Mouse (Mus musculus): ENCODE measurements at regions not wholly inside any gene's neighbourhood (a gene's known extent, or its start where the extent isn't known, plus 50 kb on each side); places are given as distances from the start of the nearest gene placed in this dataset.

DNA sequence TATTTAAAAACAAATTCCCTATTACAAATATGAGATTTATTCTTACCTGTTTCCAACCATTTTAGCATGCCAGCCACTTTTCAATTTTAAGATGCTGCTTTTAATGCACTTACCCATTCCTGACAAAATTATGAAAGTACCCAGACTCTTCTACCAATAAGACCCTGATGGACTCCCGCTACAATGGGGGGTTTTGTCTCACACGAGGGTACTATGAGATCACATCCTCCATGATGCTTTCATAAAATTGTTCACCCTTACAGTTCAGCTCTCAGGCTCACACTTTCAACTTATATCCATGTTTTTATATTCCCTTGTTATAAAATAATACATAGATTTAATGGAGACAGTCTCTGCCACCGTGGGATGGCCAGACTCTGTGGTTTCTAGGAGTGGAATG lies 68.1 kb upstream of the Adamts18 start:
- H3K4me1 ChIP-seq, result no peaks in the 10 kb centered on the region
- H3K27ac ChIP-seq, result no peak overlapping the region
- WGBS, result 77% methylated on average over 3 of the region's 3 CpGs
- no peak for ATAC-seq (ENCODE audit: borderline replicate concordance, extremely low read depth, low FRiP score, low TSS enrichment)
- H3K9me3 ChIP-seq, result no peaks in the 10 kb centered on the region
- H3K4me2 ChIP-seq, result no peak overlapping the region
- H3K4me3 ChIP-seq, result no peak overlapping the region
- H3K27me3 ChIP-seq, result no peaks in the 10 kb centered on the region
- H3K9ac ChIP-seq, result no peak overlapping the region
- H3K36me3 ChIP-seq, result no peaks in the 10 kb centered on the region

DNA sequence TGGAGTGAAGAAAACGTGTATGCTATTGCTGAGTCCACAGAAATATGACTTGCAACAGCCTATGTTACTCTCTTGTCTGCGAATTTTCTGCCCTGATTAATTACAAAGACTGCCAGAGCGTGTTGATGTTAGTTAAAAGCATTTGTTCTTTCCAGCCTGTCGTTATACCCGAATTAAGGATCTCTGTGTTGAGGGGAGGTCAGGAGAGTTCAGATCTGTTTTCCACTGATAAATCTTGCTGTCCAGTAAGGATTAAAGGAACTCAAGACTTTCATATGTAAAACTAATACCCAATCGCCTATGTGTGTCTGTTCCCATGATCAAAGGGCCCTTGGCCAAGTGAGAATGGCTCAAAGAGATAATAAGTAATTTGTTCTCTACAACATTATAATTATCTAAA lies 68.7 kb upstream of the Adamts18 start:
- no peaks in the 10 kb centered on the region for H3K4me1 ChIP-seq
- no peaks in the 10 kb centered on the region for H3K9me3 ChIP-seq
- no peak overlapping the region for H3K9ac ChIP-seq
- no peaks in the 10 kb centered on the region for H3K36me3 ChIP-seq
- H3K27ac ChIP-seq, result no peak overlapping the region
- no peak for ATAC-seq (ENCODE audit: borderline replicate concordance, extremely low read depth, low FRiP score, low TSS enrichment)
- H3K27me3 ChIP-seq, result no peaks in the 10 kb centered on the region
- WGBS, result 30% methylated on average over 6 of the region's 6 CpGs
- H3K4me2 ChIP-seq, result no peak overlapping the region
- H3K4me3 ChIP-seq, result no peak overlapping the region

DNA sequence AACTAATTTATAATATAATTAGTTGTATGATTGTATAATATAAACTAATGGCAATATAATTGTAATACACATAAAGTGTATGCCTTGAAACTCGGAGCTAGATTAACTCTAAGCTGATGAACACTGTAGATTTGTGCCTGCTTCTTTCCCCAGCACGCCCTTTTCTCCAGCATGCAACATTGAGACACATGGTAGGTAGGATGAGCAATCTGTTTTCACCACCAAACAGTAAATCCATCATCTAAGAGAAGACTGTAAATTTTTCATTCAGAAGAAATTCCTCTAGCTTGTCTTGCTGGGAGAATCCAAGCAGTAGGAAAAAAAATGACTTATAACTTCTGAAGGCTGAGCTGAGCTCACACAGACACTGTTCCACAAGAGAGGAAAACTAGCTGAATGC lies 71.8 kb upstream of the Adamts18 start:
- 55% methylated on average over 2 of the region's 2 CpGs for WGBS
- no peaks in the 10 kb centered on the region for H3K36me3 ChIP-seq
- no peaks in the 10 kb centered on the region for H3K27me3 ChIP-seq
- no peak overlapping the region for H3K4me2 ChIP-seq
- ATAC-seq (ENCODE audit: borderline replicate concordance, extremely low read depth, low FRiP score, low TSS enrichment), result no peak
- no peak overlapping the region for H3K4me3 ChIP-seq
- H3K9me3 ChIP-seq, result no peaks in the 10 kb centered on the region
- no peaks in the 10 kb centered on the region for H3K4me1 ChIP-seq
- H3K9ac ChIP-seq, result no peak overlapping the region
- H3K27ac ChIP-seq, result no peak overlapping the region

DNA sequence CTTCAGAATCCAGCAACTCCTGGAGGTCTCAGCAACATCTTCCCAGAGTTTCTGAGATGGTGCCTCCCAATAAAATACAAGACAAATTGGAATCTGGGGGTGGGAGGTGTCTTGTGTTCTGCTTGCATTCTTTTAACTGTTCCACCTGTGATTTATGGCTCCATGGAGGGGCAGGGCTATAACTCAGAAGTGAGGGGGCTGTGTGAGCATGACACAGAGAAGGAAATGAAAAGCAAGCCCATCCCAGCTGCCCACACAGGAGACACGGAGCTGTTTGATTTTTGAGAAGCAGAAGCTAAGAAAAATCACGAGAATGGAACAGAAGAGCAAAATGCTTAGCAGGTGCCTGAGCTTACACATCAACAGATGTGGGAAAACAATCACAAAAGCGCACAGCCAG lies 74.8 kb upstream of the Adamts18 start:
- no peak overlapping the region for H3K27ac ChIP-seq
- no peaks in the 10 kb centered on the region for H3K27me3 ChIP-seq
- no peak overlapping the region for H3K4me2 ChIP-seq
- no peaks in the 10 kb centered on the region for H3K36me3 ChIP-seq
- no peaks in the 10 kb centered on the region for H3K9me3 ChIP-seq
- ATAC-seq (ENCODE audit: borderline replicate concordance, extremely low read depth, low FRiP score, low TSS enrichment), result no peak
- H3K4me3 ChIP-seq, result no peak overlapping the region
- H3K9ac ChIP-seq, result no peak overlapping the region
- 51% methylated on average over 3 of the region's 3 CpGs for WGBS
- H3K4me1 ChIP-seq, result no peaks in the 10 kb centered on the region

DNA sequence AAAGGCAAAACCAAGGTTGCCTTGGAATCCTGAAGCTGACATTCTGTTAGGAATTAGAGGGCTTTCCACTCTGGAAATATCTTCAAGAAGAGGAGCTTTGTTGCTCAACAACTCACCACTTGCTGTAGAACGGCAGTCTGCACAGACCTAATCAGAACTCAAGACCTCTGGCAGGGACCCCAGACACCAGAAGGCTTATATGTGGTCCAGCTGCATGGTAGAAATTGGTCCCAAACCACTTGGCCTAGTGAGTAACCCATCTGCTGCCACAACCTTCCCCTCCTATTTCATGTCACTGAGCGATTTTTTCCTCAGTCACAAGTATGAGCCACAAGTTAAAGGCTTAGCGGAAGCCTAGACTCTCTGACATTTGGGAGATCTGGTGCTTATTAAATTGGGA lies 105.2 kb upstream of the Adamts18 start:
- no peaks in the 10 kb centered on the region for H3K4me1 ChIP-seq
- WGBS, result 76% methylated on average over 3 of the region's 3 CpGs
- no peak overlapping the region for H3K9ac ChIP-seq
- H3K4me3 ChIP-seq, result no peak overlapping the region
- no peak overlapping the region for H3K4me2 ChIP-seq
- no peak overlapping the region for H3K27ac ChIP-seq
- H3K36me3 ChIP-seq, result no peaks in the 10 kb centered on the region
- no peaks in the 10 kb centered on the region for H3K27me3 ChIP-seq
- ATAC-seq (ENCODE audit: borderline replicate concordance, extremely low read depth, low FRiP score, low TSS enrichment), result no peak
- H3K9me3 ChIP-seq, result no peaks in the 10 kb centered on the region

DNA sequence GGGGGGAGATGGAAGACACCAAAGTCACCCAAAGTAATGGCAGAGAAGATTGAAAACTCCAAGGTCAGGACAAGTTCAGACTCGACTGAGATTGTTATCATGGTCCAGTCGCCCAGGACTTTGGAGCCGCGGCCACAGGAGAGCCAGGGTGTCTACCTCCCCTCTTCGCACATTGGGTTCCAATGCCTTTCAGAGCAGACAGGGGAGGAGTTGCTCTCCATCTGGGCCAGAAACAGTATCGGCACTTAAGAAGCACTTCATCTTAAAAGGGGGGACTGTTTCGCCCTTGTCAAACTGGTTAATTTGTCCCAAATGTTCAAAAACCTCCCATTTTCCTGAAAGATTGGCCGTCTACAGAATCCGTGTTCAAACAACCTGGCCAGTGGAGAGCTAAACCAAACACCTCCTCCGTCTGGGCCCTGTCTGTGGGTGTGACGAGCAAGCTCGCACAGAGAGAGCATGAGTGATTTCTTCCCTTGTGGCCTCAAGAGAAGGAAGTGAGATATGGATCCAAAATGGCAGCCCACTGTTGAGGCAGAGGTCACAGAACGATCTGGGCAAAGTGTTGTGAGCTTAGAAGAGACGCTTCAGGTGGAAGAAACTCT lies 108.0 kb upstream of the Adamts18 start:
- 42% methylated on average over 14 of the region's 14 CpGs for WGBS
- no peaks in the 10 kb centered on the region for H3K9me3 ChIP-seq
- no peak overlapping the region for H3K9ac ChIP-seq
- H3K27me3 ChIP-seq, result no peaks in the 10 kb centered on the region
- no peak overlapping the region for H3K4me3 ChIP-seq
- no peak for ATAC-seq (ENCODE audit: borderline replicate concordance, extremely low read depth, low FRiP score, low TSS enrichment)
- no peak overlapping the region for H3K4me2 ChIP-seq
- peak overlapping the region; percentile 20 for H3K27ac ChIP-seq
- no peaks in the 10 kb centered on the region for H3K4me1 ChIP-seq
- no peaks in the 10 kb centered on the region for H3K36me3 ChIP-seq

DNA sequence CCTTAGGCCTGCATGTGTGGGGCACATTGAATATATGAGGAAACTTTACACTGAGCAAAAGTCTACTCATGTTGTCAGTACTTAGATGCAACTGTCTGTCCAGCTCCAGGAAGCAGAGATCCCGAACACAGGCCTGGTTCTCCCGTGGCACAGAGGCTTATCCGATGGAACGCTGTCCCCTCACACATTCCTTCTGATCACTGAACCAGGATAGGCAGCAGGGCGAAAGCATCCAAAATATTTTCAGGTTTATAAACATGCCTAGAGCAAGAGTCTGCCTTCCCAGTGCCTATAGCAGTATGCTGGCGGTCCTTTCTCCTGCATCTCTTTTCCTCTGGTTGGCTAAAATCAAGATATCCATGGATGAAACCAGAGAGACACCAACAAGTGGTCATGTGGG lies 109.3 kb upstream of the Adamts18 start:
- whole genome bisulfite sequencing, result 56% methylated on average over 6 of the region's 6 CpGs
- no peaks in the 10 kb centered on the region for H3K4me1 ChIP-seq
- no peaks in the 10 kb centered on the region for H3K9me3 ChIP-seq
- H3K4me3 ChIP-seq, result no peak overlapping the region
- no peak overlapping the region for H3K4me2 ChIP-seq
- no peak for ATAC-seq (ENCODE audit: borderline replicate concordance, extremely low read depth, low FRiP score, low TSS enrichment)
- H3K9ac ChIP-seq, result no peak overlapping the region
- no peaks in the 10 kb centered on the region for H3K27me3 ChIP-seq
- no peaks in the 10 kb centered on the region for H3K36me3 ChIP-seq
- no peak overlapping the region for H3K27ac ChIP-seq

DNA sequence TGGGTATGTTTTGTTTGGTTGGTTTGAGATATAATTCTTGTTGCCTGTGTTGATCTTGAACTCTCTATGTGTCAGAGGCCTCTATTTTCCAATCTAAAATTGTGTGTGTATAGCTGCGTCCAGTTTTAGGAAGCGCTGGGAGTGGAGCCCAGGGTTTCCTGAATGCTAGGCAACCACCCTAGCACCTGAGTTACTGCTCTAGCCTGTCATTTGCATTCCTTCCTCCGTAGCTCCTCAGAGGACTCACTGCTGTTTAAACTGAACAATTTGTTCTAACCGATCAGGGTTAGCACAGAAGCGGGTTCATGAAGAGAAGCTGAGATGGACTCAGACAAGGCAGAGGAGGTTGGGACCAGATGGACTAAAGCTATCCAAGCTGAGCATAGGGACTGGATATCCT lies 127.3 kb upstream of the Adamts18 start:
- H3K27me3 ChIP-seq, result no peaks in the 10 kb centered on the region
- no peak overlapping the region for H3K4me3 ChIP-seq
- peak overlapping the region; percentile 74 for H3K27ac ChIP-seq
- H3K4me2 ChIP-seq, result no peak overlapping the region
- ATAC-seq (ENCODE audit: borderline replicate concordance, extremely low read depth, low FRiP score, low TSS enrichment), result no peak
- no peaks in the 10 kb centered on the region for H3K36me3 ChIP-seq
- no peak overlapping the region for H3K9ac ChIP-seq
- 40% methylated on average over 5 of the region's 5 CpGs for WGBS
- no peaks in the 10 kb centered on the region for H3K9me3 ChIP-seq
- H3K4me1 ChIP-seq, result peaks cover 24% of the 10 kb centered on the region

DNA sequence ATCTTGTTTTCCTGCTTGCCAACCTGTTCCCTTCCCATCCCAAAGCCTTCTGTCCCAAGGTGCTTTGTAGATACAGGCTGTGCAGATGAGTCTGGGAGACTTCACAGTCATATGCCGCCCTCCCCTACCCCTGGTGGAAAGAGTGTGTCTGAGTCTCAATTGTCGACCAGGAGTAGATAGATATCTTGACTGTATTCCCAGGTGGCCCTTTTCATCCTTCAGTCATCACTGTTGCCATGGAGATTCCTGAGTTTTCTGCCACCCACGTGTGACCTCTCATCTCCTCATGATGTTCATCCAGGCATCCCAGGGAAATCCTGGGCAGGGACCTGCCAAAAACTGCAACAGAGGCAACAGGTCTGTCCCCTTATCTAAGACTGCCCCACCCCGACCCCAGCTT lies 128.1 kb upstream of the Adamts18 start:
- Histone ChIP-seq H3K27ac (peak overlapping the region; percentile 74), H3K9me3 (no peaks in the 10 kb centered on the region), H3K27me3 (no peaks in the 10 kb centered on the region), H3K36me3 (no peaks in the 10 kb centered on the region), H3K9ac (no peak overlapping the region), H3K4me1 (peaks cover 24% of the 10 kb centered on the region), H3K4me3 (no peak overlapping the region), H3K4me2 (peak overlapping the region; percentile 4; the same call in 1 of the 2 replicates)
- ATAC-seq (ENCODE audit: borderline replicate concordance, extremely low read depth, low FRiP score, low TSS enrichment), result 0 out of 2 replicates have a peak, but pooled peaks have one; percentile 8
- 18% methylated on average over 4 of the region's 4 CpGs for WGBS

DNA sequence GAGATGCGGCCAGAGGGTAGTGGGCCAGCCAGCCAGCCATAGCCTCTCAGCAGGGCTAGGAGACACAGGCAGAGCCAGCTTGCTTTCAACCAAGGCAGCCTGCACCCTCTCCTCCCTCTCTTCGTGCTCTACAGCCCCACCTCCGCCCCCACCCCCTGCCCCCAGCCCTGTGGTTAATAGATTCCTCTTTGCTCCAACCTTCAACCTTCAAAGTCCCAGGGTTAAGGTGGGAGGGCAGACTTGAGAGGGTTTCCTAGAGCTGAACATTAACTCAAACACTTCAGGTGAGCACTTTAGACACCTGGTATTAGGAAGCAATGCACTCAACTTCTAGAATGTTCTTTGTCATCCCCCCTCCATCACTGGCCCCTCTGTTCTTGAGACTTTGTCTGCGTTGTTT lies 128.5 kb upstream of the Adamts18 start:
- Histone ChIP-seq H3K9me3 (no peaks in the 10 kb centered on the region), H3K9ac (no peak overlapping the region), H3K4me2 (peak overlapping the region; percentile 4; the same call in 1 of the 2 replicates), H3K27ac (peak overlapping the region; percentile 76), H3K36me3 (no peaks in the 10 kb centered on the region), H3K27me3 (no peaks in the 10 kb centered on the region), H3K4me3 (no peak overlapping the region), H3K4me1 (peaks cover 24% of the 10 kb centered on the region)
- ATAC-seq (ENCODE audit: borderline replicate concordance, extremely low read depth, low FRiP score, low TSS enrichment), result peak; percentile 67
- WGBS, result 18% methylated on average over 4 of the region's 4 CpGs

DNA sequence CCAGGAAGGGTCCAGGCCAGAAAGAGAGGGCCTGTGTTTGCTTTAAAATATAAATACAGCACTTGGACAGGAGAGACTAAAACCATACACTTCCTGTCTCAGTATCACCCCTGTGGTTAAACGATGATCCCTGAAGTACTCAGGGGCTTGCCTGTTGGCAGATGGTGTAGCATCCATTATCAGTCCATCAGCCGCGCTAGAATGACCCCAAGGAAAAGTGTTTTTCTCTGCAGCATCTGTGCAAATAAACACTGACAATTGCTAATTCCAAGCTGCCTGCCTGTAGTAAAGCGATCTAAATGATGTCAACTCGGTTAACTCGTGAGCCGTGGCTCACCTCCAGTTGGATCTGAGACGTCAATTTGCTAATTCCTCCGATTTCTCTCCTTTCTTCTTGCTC lies 130.4 kb upstream of the Adamts18 start:
- Histone ChIP-seq H3K27me3 (peaks cover 5% of the 10 kb centered on the region; the same call in 1 of the 2 replicates), H3K9me3 (no peaks in the 10 kb centered on the region), H3K4me3 (no peak overlapping the region), H3K27ac (no peak overlapping the region), H3K36me3 (no peaks in the 10 kb centered on the region), H3K9ac (no peak overlapping the region), H3K4me1 (peaks cover 24% of the 10 kb centered on the region), H3K4me2 (no peak overlapping the region)
- ATAC-seq (ENCODE audit: borderline replicate concordance, extremely low read depth, low FRiP score, low TSS enrichment), result no peak
- WGBS, result 16% methylated on average over 9 of the region's 9 CpGs

DNA sequence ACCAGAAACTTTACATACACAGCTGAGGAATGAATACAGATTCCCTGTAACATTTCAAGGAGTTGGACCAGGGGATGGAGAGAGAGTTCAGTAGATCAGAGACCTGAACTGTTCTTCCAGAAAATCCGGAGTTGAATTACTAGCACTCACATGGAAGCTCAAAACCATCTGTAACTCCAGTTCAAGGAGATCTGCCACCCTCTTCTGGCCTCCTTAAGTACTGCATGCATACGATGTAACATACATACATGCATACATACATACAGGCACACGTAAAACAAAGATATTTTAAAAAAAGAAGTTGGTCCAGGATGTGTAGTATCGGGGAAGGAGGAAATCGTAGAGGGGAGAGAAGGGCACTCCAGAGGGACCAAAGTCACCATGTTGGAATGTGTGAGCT lies 131.3 kb upstream of the Adamts18 start:
- Histone ChIP-seq H3K9ac (no peak overlapping the region), H3K4me1 (peaks cover 24% of the 10 kb centered on the region), H3K27me3 (peaks cover 5% of the 10 kb centered on the region; the same call in 1 of the 2 replicates), H3K9me3 (no peaks in the 10 kb centered on the region), H3K36me3 (no peaks in the 10 kb centered on the region), H3K4me2 (no peak overlapping the region), H3K27ac (no peak overlapping the region), H3K4me3 (no peak overlapping the region)
- no peak for ATAC-seq (ENCODE audit: borderline replicate concordance, extremely low read depth, low FRiP score, low TSS enrichment)
- WGBS, result 84% methylated on average over 5 of the region's 5 CpGs

DNA sequence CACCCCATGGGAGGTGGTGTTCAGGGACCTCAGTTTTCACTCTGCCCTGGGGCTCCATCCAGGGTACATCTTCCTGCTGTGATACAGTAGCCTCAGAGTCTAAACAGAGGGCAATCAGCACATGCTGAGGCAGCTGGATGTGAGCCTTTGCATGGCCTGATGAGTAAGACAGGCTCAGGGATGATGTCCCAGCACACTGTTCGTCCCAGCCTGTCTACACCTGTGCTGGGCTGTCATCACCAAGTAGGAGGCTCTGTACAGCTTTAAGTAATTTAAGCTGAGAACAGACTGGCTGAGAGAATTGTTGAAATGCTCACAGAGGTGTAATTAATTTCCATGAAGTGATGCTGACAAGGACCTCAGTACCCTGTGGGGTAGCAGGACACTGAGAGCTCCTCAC lies 132.8 kb upstream of the Adamts18 start:
- WGBS, result 11% methylated on average over 1 of the region's 1 CpGs
- H3K4me1 ChIP-seq, result peaks cover 23% of the 10 kb centered on the region
- no peak for ATAC-seq (ENCODE audit: borderline replicate concordance, extremely low read depth, low FRiP score, low TSS enrichment)
- no peaks in the 10 kb centered on the region for H3K9me3 ChIP-seq
- H3K27me3 ChIP-seq, result peaks cover 5% of the 10 kb centered on the region; the same call in 1 of the 2 replicates
- H3K4me2 ChIP-seq, result no peak overlapping the region
- H3K36me3 ChIP-seq, result no peaks in the 10 kb centered on the region
- H3K9ac ChIP-seq, result no peak overlapping the region
- no peak overlapping the region for H3K27ac ChIP-seq
- H3K4me3 ChIP-seq, result no peak overlapping the region

Data from lung, embryonic 15.5 days (tissue).